Mouse (Mus musculus) ES-Bruce4 (cell line): ENCODE data around the gene Thpo. TPM values are rescaled to one million over a fixed set of nuclear protein-coding genes. Genes with fewer than 3 reads are reported as not detected.

Experiments used
- H3K27ac ChIP-seq: 2 replicates; pipeline ENCODE4 v1.5.1; 2012; ENCODE audit warnings: low read length, inconsistent platforms; ENCODE audit not compliant: insufficient read depth
- H3K27me3 ChIP-seq: 2 replicates; pipeline ENCODE4 v1.6.1; 2012; ENCODE audit warnings: mild to moderate bottlenecking, low read length, inconsistent platforms; ENCODE audit not compliant: control insufficient read depth, poor library complexity, insufficient read depth, severe bottlenecking
- H3K36me3 ChIP-seq: 2 replicates; pipeline ENCODE4 v1.6.1; 2012; ENCODE audit warnings: inconsistent platforms, mild to moderate bottlenecking, low read length, moderate library complexity; ENCODE audit not compliant: control insufficient read depth, poor library complexity, insufficient read depth, severe bottlenecking
- H3K4me1 ChIP-seq: one replicate; pipeline ENCODE4 v1.8.1; 2011; ENCODE audit warnings: low read length; ENCODE audit not compliant: control insufficient read depth, insufficient read depth
- H3K4me3 ChIP-seq: 2 replicates; pipeline ENCODE4 v1.5.1; 2011; ENCODE audit warnings: low read depth, mild to moderate bottlenecking, low read length
- H3K9ac ChIP-seq: 2 replicates; pipeline ENCODE4 v1.6.1; 2012; ENCODE audit warnings: low read depth, mild to moderate bottlenecking, inconsistent platforms; ENCODE audit not compliant: poor library complexity, severe bottlenecking
- H3K9me3 ChIP-seq: replicated peaks from 2 replicates; pipeline ENCODE4 v1.6.1; 2012; ENCODE audit warnings: mild to moderate bottlenecking, low read length, inconsistent platforms; ENCODE audit not compliant: control insufficient read depth, poor library complexity, insufficient read depth, severe bottlenecking
- CTCF ChIP-seq: IDR thresholded peaks from one replicate; pipeline ENCODE4 v1.8.1; 2011; ENCODE audit warnings: low read depth, low read length
- EP300 ChIP-seq: IDR thresholded peaks from 2 replicates; pipeline ENCODE4 v1.6.1; 2011; ENCODE audit warnings: low read depth, low read length; ENCODE audit not compliant: insufficient read depth
- POLR2A ChIP-seq: IDR thresholded peaks from one replicate; pipeline ENCODE4 v1.8.1; 2011; ENCODE audit warnings: low read length; ENCODE audit not compliant: insufficient read depth
- polyA plus RNA-seq: library from polyadenylated mRNA; stranded (reverse); fragments of >200 nt; gene quantifications from 2 replicates; pipeline ENCODE4 v1.2.4, GENCODE M21; 2011; ENCODE audit warnings: low read depth; ENCODE audit not compliant: missing spikeins, insufficient read depth, insufficient read length

Thpo gene
- 4.6 and 4.7 TPM in 2 replicates for polyA plus RNA-seq

DNA sequence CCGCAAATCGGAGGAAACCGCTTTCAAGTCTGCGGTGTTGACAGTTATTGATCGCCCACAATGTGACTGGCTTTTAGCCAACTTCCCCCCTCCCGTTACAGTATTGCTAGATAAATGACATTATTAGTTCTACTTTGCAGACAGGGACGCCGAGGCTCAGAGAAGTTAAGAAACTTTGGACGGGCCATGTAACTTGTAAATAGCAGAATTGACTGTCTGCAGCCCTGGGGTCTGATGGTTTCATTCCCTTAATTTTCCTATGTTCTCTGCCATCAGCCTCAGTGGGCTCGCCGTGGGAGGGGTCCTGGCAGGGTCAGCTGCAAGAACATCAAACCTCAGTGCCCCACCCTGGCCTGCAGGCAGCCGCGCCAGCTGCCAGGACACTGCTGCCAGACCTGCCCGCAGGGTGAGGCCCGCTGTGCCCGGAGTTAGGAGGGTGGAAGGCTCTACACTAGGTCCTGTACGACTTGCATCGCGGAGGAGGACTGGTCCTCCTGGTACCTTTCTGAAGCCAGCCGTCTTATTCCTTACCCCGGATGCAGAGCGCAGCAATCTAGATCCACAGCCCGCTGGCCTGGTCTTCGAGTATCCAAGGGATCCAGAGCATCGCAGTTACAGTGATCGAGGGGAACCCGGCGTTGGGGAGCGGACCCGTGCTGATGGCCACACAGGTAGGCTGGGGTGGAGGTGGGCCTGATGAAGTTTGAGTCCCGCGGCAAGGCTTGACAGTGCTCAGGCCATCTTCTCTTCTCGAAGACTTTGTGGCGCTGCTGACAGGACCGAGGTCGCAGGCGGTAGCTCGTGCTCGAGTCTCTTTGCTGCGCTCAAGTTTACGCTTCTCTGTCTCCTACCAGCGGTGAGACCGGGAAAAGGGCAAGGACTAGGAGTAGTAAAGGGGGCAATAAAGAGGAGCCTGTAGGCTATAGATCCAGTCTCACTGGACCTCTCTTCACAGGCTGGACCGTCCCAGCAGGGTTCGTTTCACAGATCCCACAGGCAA, at the start of gene Thpo:
TSS of gene Thpo (minus strand) at position 781 of the 1,000 bp plus-strand sequence.
- Histone ChIP-seq H3K9ac (peak within 1 kb of the TSS; percentile 84), H3K36me3 (no peaks in the 10 kb centered on the region), H3K9me3 (no peaks in the 10 kb centered on the region), H3K27me3 (peaks cover 3% of the 10 kb centered on the region; the same call in 1 of the 2 replicates), H3K27ac (no peak within 1 kb of the TSS), H3K4me1 (peaks cover 2% of the 10 kb centered on the region), H3K4me3 (peak within 1 kb of the TSS; percentile 45)
- TF ChIP-seq EP300 (no peak), POLR2A (no peak), CTCF (no peak)

GRCm38 (mm10) chr16:20783891-20784290, 49.6 kb upstream of the Thpo start:
- Histone ChIP-seq H3K9me3 (no peaks in the 10 kb centered on the region), H3K4me1 (no peaks in the 10 kb centered on the region), H3K36me3 (no peaks in the 10 kb centered on the region), H3K9ac (no peak overlapping the region), H3K27ac (no peak overlapping the region), H3K27me3 (no peaks in the 10 kb centered on the region), H3K4me3 (no peak overlapping the region)
- no peak for TF ChIP-seq POLR2A
- TF ChIP-seq CTCF: no peak
- no peak for TF ChIP-seq EP300

GRCm38 (mm10) chr16:20781101-20781630, 46.9 kb upstream of the Thpo start:
- Histone ChIP-seq H3K27ac (no peak overlapping the region), H3K27me3 (no peaks in the 10 kb centered on the region), H3K36me3 (no peaks in the 10 kb centered on the region), H3K9me3 (no peaks in the 10 kb centered on the region), H3K9ac (no peak overlapping the region), H3K4me3 (no peak overlapping the region), H3K4me1 (no peaks in the 10 kb centered on the region)
- TF ChIP-seq EP300 (no peak), CTCF (no peak), POLR2A (no peak)

DNA sequence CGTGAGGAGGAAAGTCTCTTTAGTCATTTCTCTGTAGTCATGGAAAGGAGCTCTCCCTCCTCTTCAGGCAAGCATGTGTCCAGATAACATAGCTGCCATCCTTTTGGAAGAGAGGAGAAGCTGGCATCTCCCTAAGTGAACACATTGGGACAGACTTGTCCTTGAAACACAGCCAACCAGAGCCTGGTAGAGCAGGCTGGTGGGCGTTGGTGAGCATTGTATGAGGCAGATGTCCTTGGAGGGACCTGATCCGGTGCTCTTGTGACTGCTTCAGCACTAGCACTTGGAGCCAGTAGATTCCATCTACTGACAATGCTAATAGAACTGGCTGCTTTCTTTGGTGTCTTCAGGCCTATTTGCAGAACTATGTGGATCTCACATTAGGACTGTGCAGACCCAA, 45.5 kb upstream of the Thpo start:
- no peak overlapping the region for H3K27ac ChIP-seq
- H3K36me3 ChIP-seq: no peaks in the 10 kb centered on the region
- no peak overlapping the region for H3K4me3 ChIP-seq
- H3K4me1 ChIP-seq: no peaks in the 10 kb centered on the region
- no peak for TF ChIP-seq POLR2A
- TF ChIP-seq CTCF: no peak
- TF ChIP-seq EP300: no peak
- no peaks in the 10 kb centered on the region for H3K27me3 ChIP-seq
- H3K9me3 ChIP-seq: no peaks in the 10 kb centered on the region
- no peak overlapping the region for H3K9ac ChIP-seq

DNA sequence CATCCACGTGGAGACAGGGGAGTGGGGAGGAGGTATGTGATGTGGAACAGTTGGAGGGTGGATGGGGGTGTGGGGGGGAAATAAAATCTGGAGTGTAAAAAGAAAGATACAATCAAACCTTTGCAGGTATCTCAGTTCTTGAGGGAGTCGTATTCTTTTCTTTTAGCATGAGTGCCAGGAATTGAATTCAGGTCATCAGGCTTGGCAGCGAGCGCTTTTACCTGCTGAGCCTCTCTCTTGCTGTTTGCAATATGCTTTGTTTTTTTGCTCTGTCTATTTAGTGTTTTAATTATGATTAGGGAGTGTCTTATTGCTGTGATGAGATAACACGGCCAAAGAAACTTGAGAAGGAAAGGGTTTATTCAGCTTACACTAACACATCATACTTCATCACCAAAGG, 40.7 kb upstream of the Thpo start:
- H3K27ac ChIP-seq: no peak overlapping the region

GRCm38 (mm10) chr16:20765244-20765643, 30.9 kb upstream of the Thpo start:
- Histone ChIP-seq H3K9me3 (no peaks in the 10 kb centered on the region), H3K27ac (no peak overlapping the region), H3K4me3 (no peak overlapping the region), H3K36me3 (no peaks in the 10 kb centered on the region), H3K27me3 (no peaks in the 10 kb centered on the region), H3K4me1 (no peaks in the 10 kb centered on the region), H3K9ac (no peak overlapping the region)
- TF ChIP-seq EP300: no peak
- peak; percentile 70 for TF ChIP-seq CTCF

More for the DNA sequence above, 40.7 kb upstream of the Thpo start:
- H3K4me3 ChIP-seq: no peak overlapping the region
- H3K4me1 ChIP-seq: no peaks in the 10 kb centered on the region
- no peaks in the 10 kb centered on the region for H3K36me3 ChIP-seq
- no peak for TF ChIP-seq POLR2A
- peaks cover 3% of the 10 kb centered on the region; the same call in 1 of the 2 replicates for H3K9me3 ChIP-seq
- no peaks in the 10 kb centered on the region for H3K27me3 ChIP-seq
- H3K9ac ChIP-seq: no peak overlapping the region
